Mouse (Mus musculus) thymus, adult 2 months (tissue): ENCODE results near the gene Bclaf1. TPM values are rescaled to one million over a fixed set of nuclear protein-coding genes. Genes with fewer than 3 reads are reported as not detected.

Experiments used
- DNase-seq: peaks from one replicate; pipeline ENCODE4 v3.0.0; 2021
- H3K27ac ChIP-seq: fragments of 200-500 bp; 2 replicates; pipeline ENCODE4 v1.5.1; 2012; ENCODE audit warnings: low read length, control low read depth; ENCODE audit not compliant: control insufficient read depth, insufficient read depth
- H3K27me3 ChIP-seq: fragments of 200-500 bp; 2 replicates; pipeline ENCODE4 v1.6.1; 2012; ENCODE audit warnings: mild to moderate bottlenecking, low read length, moderate library complexity, mixed read lengths; ENCODE audit not compliant: control insufficient read depth, insufficient read depth
- H3K36me3 ChIP-seq: fragments of 200-500 bp; 2 replicates; pipeline ENCODE4 v1.6.1; 2012; ENCODE audit warnings: mild to moderate bottlenecking, low read length, moderate library complexity; ENCODE audit not compliant: control insufficient read depth, insufficient read depth
- H3K4me1 ChIP-seq: fragments of 200-500 bp; replicated peaks from 2 replicates; pipeline ENCODE4 v1.6.1; 2012; ENCODE audit warnings: low read length; ENCODE audit not compliant: control insufficient read depth, insufficient read depth
- H3K4me3 ChIP-seq: fragments of 200-500 bp; 2 replicates; pipeline ENCODE4 v1.5.1; 2012; ENCODE audit warnings: mild to moderate bottlenecking, low read length, control low read depth, moderate library complexity; ENCODE audit not compliant: control insufficient read depth, insufficient read depth
- CTCF ChIP-seq: fragments of 200-500 bp; IDR thresholded peaks from 2 replicates; pipeline ENCODE4 v1.5.1; 2012; ENCODE audit warnings: mild to moderate bottlenecking, control low read depth, low read length, moderate library complexity, borderline replicate concordance; ENCODE audit not compliant: control insufficient read depth, poor library complexity, insufficient read depth; ENCODE audit errors: extremely low read depth
- POLR2A ChIP-seq: fragments of 200-500 bp; IDR thresholded peaks from 2 replicates; pipeline ENCODE4 v1.6.1; 2012; ENCODE audit warnings: mild to moderate bottlenecking, low read length, control low read depth, moderate library complexity; ENCODE audit not compliant: control insufficient read depth, poor library complexity, insufficient read depth; ENCODE audit errors: extremely low read depth
- WGBS: fragments of 180-500 bp; shearing (Covaris S2); methylation state at CpG from one replicate; pipeline ENCODE4 v1.1.7; 2018; 5-methylcytosine and 5-hydroxymethylcytosine counted together
- polyA plus RNA-seq: library from polyadenylated mRNA; depleted of rRNA; stranded (reverse); fragments of >200 nt; gene quantifications from 2 replicates; pipeline ENCODE4 v1.2.3, GENCODE M21; 2012; rRNA removed

Gene Bclaf1
- polyA plus RNA-seq, 1 experiment = 42.0 TPM

DNA sequence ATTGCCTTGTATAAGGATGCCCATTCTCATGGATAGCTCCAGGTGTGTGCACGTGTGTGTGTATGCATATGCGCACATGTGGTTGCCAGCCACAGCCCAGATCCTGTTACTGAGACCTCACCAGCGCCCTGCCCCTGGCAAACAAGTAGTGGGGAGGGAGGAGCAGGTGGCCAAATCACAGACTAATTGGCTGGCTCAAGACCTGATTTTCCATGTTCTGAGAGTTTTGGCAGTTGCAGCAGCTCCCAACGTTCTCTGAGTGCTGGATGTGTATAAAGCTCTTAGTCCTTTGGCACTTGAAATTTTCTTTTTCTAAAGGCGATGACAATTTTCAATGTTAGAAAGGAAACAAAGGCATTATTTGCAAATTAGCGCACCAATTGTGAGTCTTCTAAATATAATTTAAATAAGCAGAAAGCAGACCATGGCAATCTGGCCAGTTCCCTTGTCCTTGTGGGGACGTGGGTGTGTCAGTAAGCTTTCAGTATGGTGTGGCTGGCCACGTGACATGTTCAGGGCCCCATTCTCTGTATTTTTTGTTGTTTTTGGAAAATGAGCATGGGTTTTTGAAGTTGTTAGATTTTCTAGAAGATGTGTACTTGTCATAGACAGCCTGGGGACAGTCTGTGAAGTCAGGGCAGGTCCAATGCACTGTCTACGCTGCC, 66.9 kb downstream of the Bclaf1 start:
- H3K4me1 ChIP-seq = no peaks in the 10 kb centered on the region
- no peaks in the 10 kb centered on the region; the same call in 1 of the 2 replicates for H3K27me3 ChIP-seq
- H3K36me3 ChIP-seq = no peaks in the 10 kb centered on the region
- no peak for TF ChIP-seq POLR2A
- no peak for TF ChIP-seq CTCF
- H3K4me3 ChIP-seq = no peak overlapping the region
- H3K27ac ChIP-seq = no peak overlapping the region
- DNase-seq = no peak
- 87% methylated on average over 9 of the region's 9 CpGs for WGBS

DNA sequence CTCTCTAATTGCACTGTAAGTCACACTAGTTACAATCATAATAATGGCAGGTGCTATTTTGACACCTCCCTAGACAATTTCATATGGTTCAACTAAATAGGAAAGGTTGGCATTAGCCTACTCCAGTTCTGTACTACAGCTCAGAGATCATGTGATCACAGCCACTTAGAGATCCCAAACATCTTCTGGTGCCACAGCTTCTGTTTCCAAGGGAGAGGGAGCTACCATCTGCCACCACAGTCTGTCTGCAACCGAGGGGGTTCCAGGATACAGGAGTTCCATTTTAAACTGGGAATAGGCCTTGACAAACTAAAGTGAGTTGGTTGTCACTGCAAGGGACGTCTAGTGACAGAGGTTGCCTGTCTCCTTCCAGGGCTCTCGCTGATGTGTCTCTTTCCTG, 68.5 kb downstream of the Bclaf1 start:
- TF ChIP-seq POLR2A (no peak), CTCF (no peak)
- Histone ChIP-seq H3K27me3 (no peaks in the 10 kb centered on the region; the same call in 1 of the 2 replicates), H3K36me3 (no peaks in the 10 kb centered on the region), H3K27ac (no peak overlapping the region), H3K4me3 (no peak overlapping the region), H3K4me1 (no peaks in the 10 kb centered on the region)
- no peak for DNase-seq
- WGBS = 85% methylated on average over 3 of the region's 3 CpGs

DNA sequence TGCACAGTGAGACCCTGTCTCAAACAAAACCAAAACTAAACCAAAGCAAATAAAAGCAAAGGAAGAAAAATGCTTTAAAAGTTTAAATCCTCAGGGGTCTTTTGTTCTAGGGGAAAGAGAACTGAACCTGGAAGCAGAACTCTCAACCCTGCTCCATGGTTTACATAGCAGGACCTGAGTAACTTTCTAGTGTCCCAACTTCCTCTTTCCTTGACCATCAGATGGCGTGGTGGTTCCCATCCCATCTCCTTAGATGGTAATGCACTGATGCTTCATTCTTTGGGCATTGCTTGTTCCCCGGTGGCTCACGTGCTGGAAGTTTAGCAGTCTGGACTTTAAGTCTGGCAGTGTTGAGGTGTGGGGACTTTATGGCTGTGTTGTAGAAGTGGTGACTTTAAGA, 69.1 kb downstream of the Bclaf1 start:
- H3K36me3 ChIP-seq = no peaks in the 10 kb centered on the region
- no peak overlapping the region for H3K27ac ChIP-seq
- no peaks in the 10 kb centered on the region for H3K4me1 ChIP-seq
- TF ChIP-seq CTCF = no peak
- no peak overlapping the region for H3K4me3 ChIP-seq
- 84% methylated on average over 3 of the region's 3 CpGs for WGBS
- no peak for DNase-seq
- no peaks in the 10 kb centered on the region; the same call in 1 of the 2 replicates for H3K27me3 ChIP-seq

DNA sequence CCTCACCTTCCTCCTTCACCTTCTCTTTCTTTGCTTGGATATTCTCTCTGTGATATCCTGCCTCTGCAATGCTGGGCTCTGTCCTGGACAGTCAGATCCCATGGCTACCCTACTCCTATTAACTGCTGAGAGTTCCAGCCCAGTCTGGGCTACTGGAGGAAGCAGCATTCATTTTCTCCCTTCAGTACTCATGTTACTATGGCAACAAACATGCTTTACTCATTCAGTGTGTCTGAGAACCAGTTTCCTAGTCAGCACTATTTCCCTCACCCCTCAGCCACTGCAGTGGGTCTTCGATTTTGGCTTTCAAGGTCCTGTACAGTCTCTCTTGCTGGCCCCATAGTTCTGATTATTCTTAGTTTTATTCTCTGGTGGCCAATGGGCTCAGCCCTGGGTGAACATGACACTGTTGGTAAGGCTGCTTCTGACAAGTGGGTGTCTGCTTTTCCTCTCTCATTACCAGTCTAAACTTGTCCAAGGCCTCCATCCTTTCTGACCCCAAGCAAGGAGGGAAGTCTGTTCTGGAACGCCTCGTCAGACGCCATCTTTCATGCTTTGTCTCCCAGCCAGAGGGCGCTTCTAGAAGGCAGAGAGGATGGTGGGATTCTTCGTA, 70.6 kb downstream of the Bclaf1 start:
- no peak for TF ChIP-seq POLR2A
- no peak for TF ChIP-seq CTCF

DNA sequence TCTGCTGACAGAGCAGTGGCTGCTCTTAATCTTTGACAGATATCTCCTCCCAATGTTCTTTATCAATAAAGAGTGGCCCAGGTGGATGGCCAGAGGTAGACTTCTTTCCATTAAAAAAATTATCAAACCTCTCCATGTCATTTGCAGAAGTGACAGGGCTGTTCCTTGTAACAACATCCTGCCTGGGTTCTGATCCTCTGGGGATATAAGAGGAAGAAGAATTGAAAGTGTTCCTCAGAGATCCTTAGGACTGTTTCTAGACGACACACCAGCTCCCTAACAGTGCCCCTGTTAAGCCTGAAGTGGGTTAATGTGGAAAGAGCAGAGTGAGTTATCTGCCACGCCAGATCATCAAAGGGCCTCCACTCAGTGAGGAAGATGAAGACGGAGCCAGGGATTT, 78.3 kb downstream of the Bclaf1 start:
- TF ChIP-seq CTCF (no peak), POLR2A (no peak)
- H3K36me3 ChIP-seq = no peaks in the 10 kb centered on the region
- no peaks in the 10 kb centered on the region for H3K4me1 ChIP-seq
- H3K27ac ChIP-seq = no peak overlapping the region
- no peak for DNase-seq
- no peaks in the 10 kb centered on the region for H3K27me3 ChIP-seq
- H3K4me3 ChIP-seq = no peak overlapping the region
- 88% methylated on average over 3 of the region's 3 CpGs for WGBS

More for the DNA sequence above, 70.6 kb downstream of the Bclaf1 start:
- WGBS = 93% methylated on average over 6 of the region's 6 CpGs
- no peak for DNase-seq
- Histone ChIP-seq H3K4me1 (no peaks in the 10 kb centered on the region), H3K4me3 (no peak overlapping the region), H3K27me3 (no peaks in the 10 kb centered on the region; the same call in 1 of the 2 replicates), H3K36me3 (no peaks in the 10 kb centered on the region), H3K27ac (no peak overlapping the region)

Other genes starting within 250 kb of the Bclaf1 start
- 6.9 and 9.8 TPM in 2 replicates for gene Map7, start 164.0 kb upstream of the Bclaf1 start, polyA plus RNA-seq
- 6.3 and 6.8 TPM in 2 replicates for gene Mtfr2, start 35.3 kb downstream of the Bclaf1 start, polyA plus RNA-seq